Mouse (Mus musculus) intestine, embryonic 16.5 days (tissue): Measurements from ENCODE around the gene St6galnac1. TPM values are rescaled to one million over a fixed set of nuclear protein-coding genes. Genes with fewer than 3 reads are reported as not detected.

ENCODE experiments used
- ATAC-seq: fragments of 200-750 bp; cut with Nextera tagmentation; 2 replicates; pipeline ENCODE4 v1.8.0; 2017; ENCODE audit warnings: moderate TSS enrichment, moderate library complexity
- H3K27ac ChIP-seq: fragments of 300-500 bp; sonication (generic); 2 replicates; pipeline ENCODE4 v1.5.1; 2014; ENCODE audit warnings: mild to moderate bottlenecking, low read length
- H3K27me3 ChIP-seq: fragments of 300-500 bp; sonication (generic); replicated peaks from 2 replicates; pipeline ENCODE4 v1.6.1; 2014; ENCODE audit warnings: low read length, control low read depth, mixed read lengths; ENCODE audit not compliant: control insufficient read depth, insufficient read depth
- H3K36me3 ChIP-seq: fragments of 300-500 bp; sonication (generic); 2 replicates; pipeline ENCODE4 v1.6.1; 2014; ENCODE audit warnings: low read length, control low read depth; ENCODE audit not compliant: control insufficient read depth, insufficient read depth
- H3K4me1 ChIP-seq: fragments of 300-500 bp; sonication (generic); 2 replicates; pipeline ENCODE4 v1.6.1; 2014; ENCODE audit warnings: low read length, control low read depth, mixed read lengths; ENCODE audit not compliant: control insufficient read depth, insufficient read depth
- H3K4me2 ChIP-seq: fragments of 300-500 bp; sonication (generic); 2 replicates; pipeline ENCODE4 v1.6.1; 2014; ENCODE audit warnings: low read depth, low read length, control low read depth
- H3K4me3 ChIP-seq: fragments of 300-500 bp; sonication (generic); 2 replicates; pipeline ENCODE4 v1.5.1; 2014; ENCODE audit warnings: mild to moderate bottlenecking, low read length
- H3K9ac ChIP-seq: fragments of 300-500 bp; sonication (generic); 2 replicates; pipeline ENCODE4 v1.6.1; 2014; ENCODE audit warnings: low read depth, low read length
- H3K9me3 ChIP-seq: fragments of 300-500 bp; sonication (generic); 2 replicates; pipeline ENCODE4 v1.6.1; 2016; ENCODE audit warnings: low read length, control low read depth; ENCODE audit not compliant: control insufficient read depth
- WGBS: fragments of 180-500 bp; shearing (Covaris S2); extraction: QIAGEN DNeasy Blood & Tissue Kit; methylation state at CpG from one replicate; pipeline ENCODE4 v1.1.7; 2014; 5-methylcytosine and 5-hydroxymethylcytosine counted together
- polyA plus RNA-seq: library from polyadenylated mRNA; unstranded; fragments of >200 nt; fragmentation: Nextera tagmentation; extraction: Ambion mirVana; gene quantifications from 2 replicates; pipeline ENCODE4 v1.2.1, GENCODE M21; 2015

Gene St6galnac1
- polyA plus RNA-seq, 1 experiment from 2014 or later = not detected

GRCm38 (mm10) chr11:116816769-116817168 is 41.5 kb upstream of the St6galnac1 start:
- Histone ChIP-seq H3K27ac (no peak overlapping the region), H3K9me3 (no peaks in the 10 kb centered on the region), H3K4me3 (no peak overlapping the region), H3K4me1 (peaks cover 75% of the 10 kb centered on the region), H3K36me3 (no peaks in the 10 kb centered on the region), H3K9ac (no peak overlapping the region), H3K27me3 (no peaks in the 10 kb centered on the region), H3K4me2 (no peak overlapping the region)
- 73% methylated on average over 5 of the region's 5 CpGs for WGBS
- ATAC-seq = no peak

GRCm38 (mm10) chr11:116814884-116815415 is 39.6 kb upstream of the St6galnac1 start:
- H3K27me3 ChIP-seq = no peaks in the 10 kb centered on the region
- no peak for ATAC-seq
- peak overlapping the region; percentile 90 for H3K27ac ChIP-seq
- peak overlapping the region; percentile 50 for H3K9ac ChIP-seq
- no peak overlapping the region for H3K4me2 ChIP-seq
- no peaks in the 10 kb centered on the region; the same call in 1 of the 2 replicates for H3K36me3 ChIP-seq
- WGBS = 32% methylated on average over 7 of the region's 7 CpGs
- H3K9me3 ChIP-seq = no peaks in the 10 kb centered on the region
- H3K4me1 ChIP-seq = peaks cover 71% of the 10 kb centered on the region
- H3K4me3 ChIP-seq = no peak overlapping the region

DNA sequence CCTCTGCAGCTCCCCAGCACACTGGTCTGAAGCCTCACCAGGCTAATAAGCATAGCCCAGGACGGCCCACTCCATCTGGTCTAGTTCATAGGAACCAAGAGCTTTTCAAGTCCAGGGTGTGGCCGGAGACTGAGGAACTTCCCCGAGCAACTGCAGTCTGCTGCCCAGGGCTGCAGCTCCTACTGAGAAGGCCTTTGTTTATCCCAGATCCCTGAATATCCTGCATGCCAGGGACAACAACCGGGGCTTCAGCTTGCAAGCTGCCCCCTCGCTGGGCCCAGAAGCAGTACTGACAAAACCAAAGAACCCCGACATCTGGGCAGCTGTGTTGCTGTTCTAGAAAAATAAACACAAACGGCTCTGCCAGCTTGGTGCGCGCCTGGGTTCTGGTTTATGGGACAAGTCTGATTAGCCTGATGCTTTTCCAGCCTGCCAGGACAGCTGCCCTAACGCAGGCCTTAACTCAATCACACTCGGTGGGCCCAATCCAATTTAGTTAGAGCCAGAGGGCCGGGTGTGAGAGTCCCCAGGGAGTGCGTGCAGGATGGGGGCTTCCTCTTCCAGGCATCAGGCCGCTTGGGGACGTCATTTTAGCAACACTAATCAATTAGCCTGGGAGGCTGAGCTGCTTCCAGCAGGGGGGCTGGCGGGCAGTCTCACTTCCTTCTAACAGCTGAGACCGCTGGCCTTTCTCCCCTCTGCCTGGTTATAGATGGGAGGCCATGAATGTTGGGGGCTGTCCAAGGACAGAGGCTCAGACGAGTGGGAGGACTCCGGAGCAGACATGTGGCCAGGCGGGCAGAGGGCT is 39.0 kb upstream of the St6galnac1 start:
- Histone ChIP-seq H3K4me3 (no peak overlapping the region), H3K27ac (peak overlapping the region; percentile 90), H3K4me1 (peaks cover 65% of the 10 kb centered on the region), H3K9ac (peak overlapping the region; percentile 50), H3K9me3 (no peaks in the 10 kb centered on the region), H3K4me2 (no peak overlapping the region), H3K27me3 (no peaks in the 10 kb centered on the region), H3K36me3 (no peaks in the 10 kb centered on the region; the same call in 1 of the 2 replicates)
- ATAC-seq = peak; percentile 12; the same call in 1 of the 2 replicates
- WGBS = 25% methylated on average over 20 of the region's 20 CpGs

DNA sequence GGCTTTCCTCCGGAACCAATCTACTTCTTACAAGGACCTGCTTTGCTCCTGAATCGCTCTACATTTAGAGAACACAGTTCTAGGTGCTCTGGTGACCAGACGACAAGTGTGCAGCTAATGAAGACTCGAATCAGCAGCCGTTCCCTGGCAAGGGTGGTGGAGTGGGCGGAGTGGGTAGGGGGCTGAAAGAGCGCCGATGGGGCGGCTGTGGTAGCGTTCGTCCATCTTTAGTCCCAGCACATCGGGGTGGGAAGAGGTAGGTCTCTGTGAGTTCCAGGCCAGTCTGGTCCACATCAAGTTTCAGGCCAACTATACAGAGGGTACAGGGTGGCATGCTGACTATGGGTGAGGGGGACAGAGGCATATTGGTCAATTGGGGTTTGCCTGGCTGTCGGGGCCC is 38.3 kb upstream of the St6galnac1 start:
- WGBS = 77% methylated on average over 13 of the region's 13 CpGs
- Histone ChIP-seq H3K27me3 (no peaks in the 10 kb centered on the region), H3K4me2 (no peak overlapping the region), H3K4me1 (peaks cover 59% of the 10 kb centered on the region), H3K4me3 (no peak overlapping the region), H3K27ac (peak overlapping the region; percentile 90), H3K9me3 (no peaks in the 10 kb centered on the region), H3K9ac (peak overlapping the region; percentile 50; the same call in 1 of the 2 replicates), H3K36me3 (no peaks in the 10 kb centered on the region; the same call in 1 of the 2 replicates)
- ATAC-seq = no peak

- H3K4me3 ChIP-seq = no peak overlapping the region
- no peaks in the 10 kb centered on the region; the same call in 1 of the 2 replicates for H3K36me3 ChIP-seq
- no peaks in the 10 kb centered on the region for H3K27me3 ChIP-seq
- peak overlapping the region; percentile 80 for H3K27ac ChIP-seq
- no peak overlapping the region for H3K4me2 ChIP-seq
- H3K4me1 ChIP-seq = peaks cover 55% of the 10 kb centered on the region
- H3K9me3 ChIP-seq = no peaks in the 10 kb centered on the region
- peak overlapping the region; percentile 54 for H3K9ac ChIP-seq
- ATAC-seq = peak; percentile 4; the same call in 1 of the 2 replicates
- WGBS = 54% methylated on average over 21 of the region's 21 CpGs
These were observed 37.7 kb upstream of the St6galnac1 start for GRCm38 (mm10) chr11:116812793-116813529.

GRCm38 (mm10) chr11:116810983-116811901 is 35.9 kb upstream of the St6galnac1 start:
- ATAC-seq = peak; percentile 77
- H3K27ac ChIP-seq = peak overlapping the region; percentile 72
- no peaks in the 10 kb centered on the region for H3K9me3 ChIP-seq
- peak overlapping the region; percentile 36 for H3K4me3 ChIP-seq
- no peaks in the 10 kb centered on the region for H3K27me3 ChIP-seq
- no peaks in the 10 kb centered on the region; the same call in 1 of the 2 replicates for H3K36me3 ChIP-seq
- peak overlapping the region; percentile 60 for H3K4me2 ChIP-seq
- WGBS = 15% methylated on average over 29 of the region's 32 CpGs
- peak overlapping the region; percentile 53 for H3K9ac ChIP-seq
- H3K4me1 ChIP-seq = peaks cover 47% of the 10 kb centered on the region

DNA sequence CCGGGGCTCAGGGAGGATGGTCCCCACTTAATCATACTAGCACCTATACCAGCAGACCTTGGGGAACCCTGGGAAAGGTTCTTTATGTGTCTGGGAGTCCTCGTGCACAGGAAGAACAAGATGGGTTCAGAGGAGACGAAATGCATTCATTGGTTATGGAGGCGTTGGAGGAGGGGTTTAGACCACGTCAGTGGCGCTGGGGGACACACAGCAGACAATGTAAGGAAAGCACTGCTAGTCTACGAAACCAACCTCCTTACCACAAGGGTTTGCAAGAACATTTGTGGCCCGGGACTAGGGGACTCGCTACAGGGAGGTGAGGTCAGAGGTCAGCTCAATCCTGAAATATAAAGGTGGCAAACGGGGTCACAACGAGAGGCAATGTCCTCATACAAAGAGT is 35.2 kb upstream of the St6galnac1 start:
- Histone ChIP-seq H3K27me3 (no peaks in the 10 kb centered on the region), H3K4me3 (no peak overlapping the region), H3K9ac (peak overlapping the region; percentile 53; the same call in 1 of the 2 replicates), H3K4me2 (no peak overlapping the region), H3K4me1 (peaks cover 47% of the 10 kb centered on the region), H3K36me3 (no peaks in the 10 kb centered on the region; the same call in 1 of the 2 replicates), H3K27ac (peak overlapping the region; percentile 72; the same call in 1 of the 2 replicates), H3K9me3 (no peaks in the 10 kb centered on the region)
- WGBS = 76% methylated on average over 11 of the region's 11 CpGs
- ATAC-seq = no peak

DNA sequence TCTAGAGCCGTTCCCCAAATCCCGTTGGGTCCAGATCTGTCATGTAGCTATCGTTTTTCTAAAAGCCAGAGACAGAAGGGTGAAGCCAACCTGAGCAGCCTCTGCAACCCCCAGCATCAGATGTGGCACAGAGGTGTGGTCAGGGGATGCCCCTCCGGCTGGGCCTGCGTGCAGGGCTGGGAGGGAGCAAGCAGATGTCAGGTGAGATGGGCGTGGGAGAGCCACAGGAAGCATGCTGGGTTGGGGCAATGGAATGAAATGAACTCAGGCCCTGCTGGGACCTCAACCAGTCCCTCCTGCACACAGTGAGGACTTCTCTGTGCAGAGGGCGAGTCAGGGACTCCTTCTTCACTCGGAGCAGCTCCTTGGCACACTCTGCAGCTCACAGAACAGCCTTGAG is 34.2 kb upstream of the St6galnac1 start:
- Histone ChIP-seq H3K4me2 (no peak overlapping the region), H3K36me3 (no peaks in the 10 kb centered on the region; the same call in 1 of the 2 replicates), H3K4me1 (peaks cover 38% of the 10 kb centered on the region), H3K27me3 (no peaks in the 10 kb centered on the region), H3K27ac (no peak overlapping the region), H3K9me3 (no peaks in the 10 kb centered on the region), H3K9ac (no peak overlapping the region), H3K4me3 (no peak overlapping the region)
- 86% methylated on average over 8 of the region's 8 CpGs for WGBS
- no peak for ATAC-seq
